Mouse (Mus musculus): ENCODE results near the gene Depdc1b.
A peak's percentile ranks its signal among the peaks of the same experiment; 100 is the strongest.

- TF ChIP-seq CTCF (conservative IDR thresholded peaks at IDR 0.05; ENCODE audit: insufficient read depth, insufficient read length, low read depth, low read length) (0 out of 2 replicates have a peak, but pooled peaks have one; percentile 26), POLR2A (IDR thresholded peaks at IDR 0.05; ENCODE audit: low read depth, low read length) (no peak)
Measured at GRCm38 (mm10) chr13:108341585-108341984, 25.5 kb downstream of the Depdc1b start.
